Mouse (Mus musculus) adrenal gland, postnatal 4 days (tissue): Measurements from ENCODE around the gene Tas2r135. TPM values are rescaled to one million over a fixed set of nuclear protein-coding genes. Genes with fewer than 3 reads are reported as not detected.

Experiments
- DNase-seq, 2 experiments: peaks; one replicate each; pipeline ENCODE4 v3.0.0; 2021 to 2022; ENCODE audit warnings: low spot score in 2 of 2, mixed read lengths in 2 of 2
- long read RNA-seq, 2 experiments: library from polyadenylated mRNA; stranded (forward); transcript quantifications; one replicate each; pipeline ENCODE4 v2.0.0; 2021
- total RNA-seq, 2 experiments: library from RNA; stranded (reverse); gene quantifications; 2 replicates each; pipeline ENCODE4 v1.2.3; 2021

Tas2r135 gene
- total RNA-seq = 1 to 10 TPM; 1.2 to 1.8 TPM
- long read RNA-seq, experiment 1 = 0 reads
- long read RNA-seq, experiment 2, partial matches to known transcripts = 3 of 11 reads
- long read RNA-seq, experiment 2, other reads (novel, unspliced or antisense) = 8 of 11 reads

DNA sequence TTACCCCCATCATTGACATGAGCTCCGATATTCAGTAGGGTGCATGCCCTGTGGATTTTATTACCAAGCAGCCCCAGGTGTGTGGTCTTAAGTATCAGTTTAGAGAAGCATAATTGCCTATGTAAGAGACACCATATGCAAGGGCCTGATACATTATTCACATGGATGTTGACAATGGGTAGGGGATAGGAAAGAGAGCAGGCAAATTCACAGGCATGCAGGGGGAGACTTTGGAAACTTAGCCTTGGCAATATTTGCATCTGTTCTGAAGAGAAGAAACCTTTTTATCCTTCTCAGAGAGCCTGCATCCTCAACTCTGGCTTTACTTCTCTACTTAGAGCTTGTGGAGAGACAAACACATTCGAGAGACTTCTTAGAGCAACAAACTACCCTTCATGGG is at the start of gene Tas2r135:
TSS of gene Tas2r135 (plus strand) at position 301 of the 400 bp plus-strand sequence.
- DNase-seq = no peak

DNA sequence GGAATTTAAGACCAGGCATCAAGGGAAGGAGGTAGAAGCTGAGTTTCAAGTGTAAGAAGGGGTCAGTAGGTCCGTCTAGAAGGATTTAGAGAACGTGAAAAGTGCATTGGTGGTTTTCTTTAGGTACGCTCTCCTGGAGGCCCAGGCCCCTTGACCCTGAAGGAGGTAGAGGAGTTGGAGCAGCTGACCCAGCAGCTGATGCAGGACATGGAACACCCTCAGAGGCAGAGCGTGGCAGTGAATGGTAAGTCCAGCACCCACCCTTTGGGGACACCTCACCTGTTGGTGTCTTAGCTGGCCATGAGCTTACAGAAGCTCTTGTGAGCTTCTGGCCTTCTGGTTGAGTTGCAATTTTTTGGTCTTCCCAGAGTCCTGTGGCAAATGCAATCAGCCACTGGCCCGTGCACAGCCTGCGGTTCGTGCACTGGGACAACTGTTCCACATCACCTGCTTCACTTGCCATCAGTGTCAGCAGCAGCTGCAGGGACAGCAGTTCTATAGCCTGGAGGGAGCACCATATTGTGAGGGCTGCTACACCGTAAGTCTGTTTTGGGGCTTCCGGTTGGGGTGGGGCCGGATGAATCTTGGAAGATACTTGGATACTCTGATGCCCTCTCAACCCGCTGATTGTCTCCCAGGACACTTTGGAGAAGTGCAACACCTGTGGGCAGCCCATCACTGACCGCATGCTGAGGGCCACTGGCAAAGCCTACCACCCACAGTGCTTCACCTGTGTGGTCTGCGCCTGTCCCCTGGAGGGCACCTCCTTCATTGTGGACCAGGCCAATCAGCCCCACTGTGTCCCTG is 49.2 kb upstream of the Tas2r135 start:
- no peak for DNase-seq

DNA sequence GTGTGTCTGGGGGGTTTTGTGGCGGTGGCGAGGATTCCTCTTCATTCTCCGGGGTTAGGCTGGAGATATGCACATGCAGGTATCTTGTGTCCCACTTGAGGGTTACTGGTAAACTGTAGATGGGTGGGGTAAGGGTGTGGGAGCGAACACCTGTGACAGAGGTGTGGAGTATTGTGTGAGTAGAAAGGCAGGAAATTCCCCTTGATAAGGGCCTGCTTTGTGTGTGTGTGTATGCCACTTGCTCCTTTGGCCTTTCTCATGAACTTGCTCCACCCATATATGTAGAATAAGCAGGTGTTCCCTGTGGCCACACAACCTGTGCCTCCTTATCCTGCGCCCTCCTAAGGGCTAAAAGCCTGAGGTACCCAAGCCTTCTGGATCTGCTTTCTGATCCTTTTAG is 48.3 kb upstream of the Tas2r135 start:
- DNase-seq = no peak

DNA sequence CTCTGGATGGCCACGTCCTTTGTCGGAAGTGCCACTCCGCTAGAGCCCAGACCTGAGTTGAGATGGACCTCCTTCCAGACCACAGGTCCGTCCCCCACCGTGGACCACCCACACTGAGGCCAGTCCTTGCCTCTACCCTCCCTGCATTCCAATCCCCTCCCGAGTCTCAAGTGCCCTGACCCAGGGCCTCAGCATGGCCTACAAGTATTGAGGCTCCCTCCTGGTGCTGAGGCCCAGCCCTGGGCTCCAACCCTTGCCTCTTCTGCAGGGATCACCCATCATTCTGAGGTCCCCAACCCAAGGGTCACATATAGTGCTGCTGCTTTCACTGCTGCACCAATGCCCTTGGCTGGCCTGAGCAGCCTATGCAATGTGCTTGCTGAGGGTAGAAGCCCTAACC is 47.3 kb upstream of the Tas2r135 start:
- no peak for DNase-seq

DNA sequence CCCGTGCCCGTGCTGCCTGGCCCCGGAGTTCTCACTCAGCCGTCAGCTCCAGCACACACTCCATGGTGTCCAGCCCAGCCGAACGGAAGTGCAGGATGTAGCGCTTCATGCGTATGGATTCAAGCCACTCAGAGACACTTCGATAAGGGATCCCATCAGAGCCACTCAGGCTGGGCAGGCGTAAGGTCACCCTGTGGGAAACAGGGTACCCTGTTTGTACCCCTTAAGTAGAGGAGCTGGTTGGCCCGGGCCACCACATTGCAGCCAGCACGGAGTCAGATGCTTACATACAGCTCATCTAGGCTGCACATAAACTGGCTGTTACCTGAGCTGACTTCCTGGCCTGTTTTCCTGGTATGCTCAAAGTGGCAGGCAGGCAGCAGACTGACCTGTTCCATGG is 46.3 kb upstream of the Tas2r135 start:
- no peak for DNase-seq

DNA sequence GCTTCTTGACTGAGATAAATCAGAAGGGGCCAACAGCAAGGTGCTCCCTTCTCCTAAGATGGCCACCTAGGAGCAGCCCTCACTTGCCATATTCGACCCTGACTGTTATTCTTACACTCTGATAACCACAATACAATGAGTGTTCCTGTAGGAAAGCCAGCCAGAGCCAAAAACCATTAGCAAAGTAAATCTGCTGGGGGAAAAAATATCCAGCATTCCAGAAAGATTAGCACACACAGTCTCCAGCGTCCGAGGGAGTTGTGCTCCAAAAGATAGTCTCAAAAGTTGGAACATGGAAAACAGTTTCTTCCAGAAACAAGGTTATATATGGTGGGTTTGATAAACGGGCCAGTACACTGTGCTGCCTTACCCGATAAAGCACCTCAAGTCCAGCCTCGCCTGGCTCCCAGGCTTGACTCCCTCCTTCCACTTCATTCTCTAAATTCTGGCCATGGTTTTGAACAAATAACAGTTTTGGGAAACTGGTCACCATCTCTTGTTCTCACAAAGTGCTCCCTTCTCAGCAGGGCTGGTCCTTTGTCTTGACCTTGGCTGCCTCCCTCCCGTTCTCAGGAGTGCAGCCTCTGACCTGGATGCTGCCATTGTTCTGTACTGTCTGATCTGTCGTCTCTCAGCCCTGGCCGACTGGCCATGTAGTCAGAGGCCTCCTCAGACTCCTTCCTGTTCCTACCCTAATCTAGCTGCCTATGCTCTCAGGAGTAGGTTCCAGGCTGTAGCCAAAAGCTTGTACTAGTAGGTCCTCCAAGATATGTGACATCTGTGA is 45.7 kb upstream of the Tas2r135 start:
- no peak for DNase-seq

DNA sequence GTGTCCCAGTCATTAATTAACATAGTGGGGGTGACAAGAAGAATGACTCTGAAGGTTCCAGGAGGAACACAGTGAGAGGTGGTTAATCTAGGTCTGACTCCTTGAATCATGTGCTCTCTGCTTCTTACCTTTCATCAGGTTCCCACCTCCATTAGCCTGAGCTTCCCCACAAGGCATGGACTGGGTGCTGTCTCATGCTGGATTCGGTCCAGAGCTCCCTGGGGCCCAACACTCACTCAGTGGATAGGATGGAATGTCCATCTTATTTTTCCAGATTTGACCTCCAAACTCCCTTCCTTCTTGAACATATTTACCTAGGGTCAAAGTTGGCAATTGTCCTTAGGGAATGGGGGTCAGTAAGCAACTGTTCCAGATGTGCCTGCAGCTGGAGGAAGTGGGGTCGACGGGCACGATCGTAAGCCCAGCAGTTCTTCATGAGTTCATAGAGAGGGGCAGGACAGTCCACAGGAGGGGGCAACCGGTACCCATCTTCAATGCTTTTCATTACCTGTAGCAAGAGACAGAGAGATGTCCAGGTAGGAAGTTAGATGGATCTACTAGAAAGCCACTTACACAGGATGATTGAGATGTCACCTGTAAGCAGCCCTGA is 44.9 kb upstream of the Tas2r135 start:
- no peak for DNase-seq

DNA sequence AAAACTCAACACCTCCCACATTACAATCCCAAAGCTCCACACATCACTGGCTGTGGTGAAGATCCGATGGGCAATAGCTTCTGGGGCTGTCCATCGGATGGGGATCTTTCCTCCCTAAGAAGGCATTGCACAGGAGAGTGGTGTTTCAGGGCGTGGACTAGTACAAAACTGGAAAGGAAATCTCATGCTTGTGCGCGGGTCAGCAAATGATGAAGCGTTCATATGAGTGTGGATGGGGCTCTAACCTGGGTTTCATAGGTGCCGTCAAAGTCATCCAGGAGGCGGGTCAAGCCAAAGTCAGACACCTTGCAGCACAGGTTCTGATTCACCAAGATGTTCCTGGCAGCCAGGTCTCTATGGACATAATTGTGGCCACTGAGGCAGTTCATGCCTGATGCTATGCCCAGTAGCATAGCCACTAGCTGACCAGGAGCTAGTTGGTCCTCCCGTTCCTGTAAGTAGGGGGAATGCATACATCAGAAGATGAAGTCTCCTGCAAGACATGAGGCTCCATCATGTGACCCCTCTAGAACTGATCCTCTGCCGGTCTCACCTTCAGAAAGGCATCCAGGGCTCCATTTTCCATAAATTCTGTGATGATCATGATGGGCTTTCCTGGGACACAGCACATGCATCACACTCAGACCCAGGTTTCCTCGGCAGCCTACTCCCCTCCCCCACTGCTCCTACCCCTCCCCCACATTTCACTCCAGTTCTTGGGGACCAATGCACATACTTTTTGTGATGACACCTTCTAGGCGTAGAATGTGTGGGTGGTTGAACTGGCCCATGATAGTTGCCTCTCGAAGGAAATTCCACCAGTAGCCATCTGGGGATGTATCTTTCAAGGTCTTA is 44.0 kb upstream of the Tas2r135 start:
- no peak for DNase-seq

DNA sequence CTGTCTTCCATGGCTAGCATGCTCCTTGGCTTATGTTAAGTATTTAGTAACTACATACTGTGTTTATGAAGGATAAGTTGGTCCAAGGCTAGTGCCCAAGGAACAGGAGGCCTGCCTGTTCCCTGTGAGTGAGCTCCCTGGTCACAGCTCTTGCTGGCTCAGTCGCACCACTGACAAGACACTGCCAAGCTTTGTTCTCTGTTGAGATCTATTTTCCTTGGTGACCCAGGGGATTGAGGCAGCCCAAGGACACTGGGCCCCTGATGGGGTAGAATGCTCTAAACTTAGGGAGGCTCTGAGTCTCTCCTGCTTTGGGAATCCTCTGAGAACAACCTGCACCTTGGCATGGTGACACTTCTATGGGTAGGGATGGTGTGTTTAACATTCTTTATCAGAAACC is 43.2 kb upstream of the Tas2r135 start:
- DNase-seq = no peak

DNA sequence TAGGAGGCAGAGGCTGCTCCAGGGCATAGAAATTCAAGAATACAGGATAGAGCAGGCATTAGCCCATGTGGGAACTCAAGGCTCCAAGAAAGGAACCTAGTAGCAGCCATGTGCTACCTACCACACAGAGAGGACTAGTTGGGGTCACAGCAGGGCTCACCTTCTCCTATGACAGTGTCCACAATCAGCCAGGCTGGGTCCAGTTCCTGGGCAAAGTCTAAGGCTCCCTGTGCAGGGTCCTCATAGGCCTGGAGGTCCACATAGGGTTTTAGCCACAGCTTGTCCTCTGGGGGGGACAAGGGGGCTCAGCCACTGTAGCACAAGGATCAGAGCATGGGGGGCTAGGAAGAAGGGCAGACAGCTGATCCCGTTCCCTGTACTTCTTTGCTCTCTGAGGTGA is 42.7 kb upstream of the Tas2r135 start:
- no peak for DNase-seq

DNA sequence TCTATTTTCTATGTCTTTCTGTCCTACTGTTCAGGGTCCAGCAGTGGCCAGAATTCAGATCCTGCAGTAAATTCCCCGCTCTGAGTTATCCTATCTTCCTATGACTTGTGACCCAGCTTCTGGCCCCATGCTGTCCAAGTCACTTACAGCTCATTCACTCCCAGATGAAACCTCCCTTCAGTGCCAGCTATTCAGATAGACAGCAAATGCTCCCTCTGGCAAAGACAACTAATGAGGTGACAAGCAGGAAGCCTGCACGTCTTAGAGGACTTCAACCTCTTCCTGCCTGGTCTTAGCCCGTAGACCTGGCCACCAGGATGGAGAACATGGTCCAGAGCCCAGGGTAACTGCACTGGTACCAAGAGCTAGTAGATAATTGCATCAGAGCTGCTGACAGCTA is 42.3 kb upstream of the Tas2r135 start:
- no peak for DNase-seq

DNA sequence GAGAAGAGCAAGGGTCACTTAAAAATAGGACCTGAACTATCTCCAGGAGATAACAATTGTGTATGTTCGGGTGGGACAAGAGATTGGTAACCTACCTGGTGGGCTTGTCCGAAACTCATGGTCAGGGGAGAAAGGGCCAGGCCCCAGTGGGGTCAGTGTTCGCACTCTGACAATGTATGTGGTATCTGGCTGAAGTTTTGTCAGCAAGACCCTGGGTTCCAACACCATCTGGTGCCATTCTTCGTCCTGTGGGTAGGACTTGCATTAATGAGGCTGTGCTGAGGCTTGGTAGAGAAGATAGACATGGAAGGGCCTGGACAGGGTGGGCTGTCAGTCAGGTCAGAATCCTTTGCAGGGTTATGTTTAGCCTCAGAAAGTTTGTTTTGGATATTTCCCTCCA is 41.2 kb upstream of the Tas2r135 start:
- DNase-seq = no peak

DNA sequence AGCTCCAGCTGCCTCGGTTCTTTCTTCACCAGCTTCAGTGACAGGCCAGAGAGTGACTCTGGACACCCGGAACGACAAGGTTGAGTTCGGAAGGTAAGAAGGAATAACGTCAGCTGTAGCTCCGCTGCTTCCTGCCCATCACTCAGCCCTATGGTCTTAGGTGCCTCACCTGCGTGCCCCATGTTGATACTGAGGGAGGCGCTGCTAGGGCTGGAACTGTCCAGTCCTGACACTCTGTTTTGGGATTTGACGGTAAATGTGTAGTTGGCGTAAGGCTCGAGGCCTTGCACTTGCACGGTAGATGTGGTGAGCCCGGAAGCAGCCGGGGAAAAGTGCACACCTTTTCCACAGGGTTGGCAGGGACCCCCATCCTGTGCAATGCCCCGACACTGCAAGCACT is 40.6 kb upstream of the Tas2r135 start:
- DNase-seq = no peak

DNA sequence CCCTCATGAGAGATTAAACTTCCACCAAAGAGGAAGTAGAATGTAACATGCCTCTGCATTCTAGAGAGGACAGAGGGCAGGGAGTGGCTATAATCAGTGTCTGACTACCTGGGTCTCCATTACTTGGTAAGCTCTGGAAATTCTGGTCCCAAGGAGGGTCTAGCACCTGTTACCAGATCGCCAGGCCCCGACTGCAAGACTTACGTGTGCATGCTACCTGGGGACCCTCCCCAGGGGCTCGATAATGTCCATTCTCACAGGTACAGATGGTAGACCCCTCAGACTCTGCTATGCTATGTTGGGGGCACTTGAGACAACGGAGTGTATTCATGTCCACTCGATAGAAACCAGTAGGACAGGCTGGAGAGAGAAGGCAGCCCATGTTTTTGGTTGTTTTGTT is 40.0 kb upstream of the Tas2r135 start:
- DNase-seq = no peak

DNA sequence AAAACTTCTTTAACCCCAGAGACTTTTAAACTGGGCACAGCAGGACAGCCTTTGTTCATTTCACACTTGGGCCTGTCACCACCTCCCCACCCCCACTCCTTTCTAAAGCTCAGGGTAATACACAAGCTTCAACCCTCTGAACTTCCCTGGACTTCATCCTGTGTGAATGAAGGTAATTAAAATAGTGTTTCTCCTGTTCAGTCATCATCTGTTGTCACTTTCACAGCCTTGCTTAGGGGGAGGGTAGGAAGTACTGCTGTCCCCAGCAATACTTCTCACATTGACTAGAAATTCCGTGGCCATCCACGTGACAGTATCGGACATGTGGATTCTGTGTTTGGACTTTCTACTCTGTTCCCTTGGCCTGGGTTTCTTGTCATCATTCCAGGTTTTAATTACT is 35.4 kb upstream of the Tas2r135 start:
- DNase-seq = no peak

DNA sequence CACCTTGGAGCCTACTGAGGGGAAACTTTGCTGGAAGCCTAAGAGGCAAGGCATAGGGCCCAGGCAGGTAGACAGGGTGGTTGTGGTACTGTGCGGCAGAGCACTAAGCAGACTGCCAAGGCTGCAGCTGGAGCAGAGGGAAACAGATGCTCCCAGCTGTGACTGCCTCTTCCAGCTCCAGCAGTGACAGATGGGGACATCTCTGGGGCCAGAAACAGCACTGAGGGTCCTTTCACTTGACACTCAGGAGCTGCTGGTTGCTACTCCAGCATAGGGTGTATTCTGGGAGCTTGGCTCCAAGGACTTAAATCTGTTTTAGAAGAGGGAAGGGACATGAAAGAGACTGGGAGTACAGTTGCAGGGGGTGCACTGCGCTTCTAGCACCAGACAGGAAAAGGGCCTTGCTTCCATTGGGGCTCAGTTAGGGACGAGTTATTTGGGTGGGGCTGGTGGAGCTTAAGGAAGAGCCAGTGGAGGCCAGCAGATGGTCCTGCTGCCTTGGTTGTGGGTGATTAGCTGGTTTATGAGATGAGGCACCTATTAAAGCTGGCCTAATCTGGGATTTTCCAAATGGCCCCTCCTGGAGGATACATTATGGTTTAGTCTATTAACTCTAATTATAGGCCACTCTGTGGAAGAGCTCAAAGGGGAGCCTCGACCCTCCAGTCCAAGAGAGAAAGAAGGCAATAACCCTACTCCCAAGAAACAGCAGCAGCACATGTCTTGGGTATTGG is 34.4 kb upstream of the Tas2r135 start:
- DNase-seq = no peak

DNA sequence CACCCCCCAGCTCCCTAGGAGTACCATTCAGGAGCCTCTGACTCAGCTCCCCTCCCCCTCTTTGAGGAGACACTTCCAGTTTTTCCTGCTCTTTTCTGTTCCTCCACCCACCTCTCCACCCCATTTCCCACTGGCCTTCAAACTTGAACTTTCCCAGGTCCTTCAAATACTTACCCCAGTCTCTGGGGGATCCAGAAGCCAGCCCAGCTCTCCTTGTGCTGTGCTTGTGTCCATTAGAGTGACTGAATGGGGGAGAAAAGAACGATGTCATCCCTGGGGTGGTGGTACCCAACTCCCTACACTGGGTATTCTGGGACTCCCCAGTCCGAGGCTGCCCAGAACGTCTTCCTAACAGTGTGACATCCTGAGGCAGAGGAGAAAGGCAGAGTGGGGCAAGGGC is 33.2 kb upstream of the Tas2r135 start:
- no peak for DNase-seq

DNA sequence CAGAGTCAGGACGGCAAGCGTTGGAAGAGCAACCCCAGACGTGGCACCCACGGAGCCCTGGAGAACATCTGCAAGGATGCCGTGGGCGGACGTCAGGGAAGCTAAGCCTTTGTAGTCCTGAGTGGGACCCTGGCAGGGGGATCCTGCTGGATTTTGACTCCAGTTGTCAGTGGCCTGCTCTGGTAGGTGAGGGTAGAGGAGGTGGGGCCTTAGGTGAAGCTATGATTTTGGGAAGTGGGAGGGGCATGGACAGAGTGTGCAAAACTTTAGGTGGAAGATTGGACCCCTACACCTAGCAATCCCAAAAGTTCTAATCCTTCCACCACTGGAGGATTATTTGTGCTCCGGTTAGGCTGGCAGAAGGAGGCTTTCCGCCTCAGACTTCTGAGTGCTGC is 32.8 kb upstream of the Tas2r135 start:
- DNase-seq = no peak

DNA sequence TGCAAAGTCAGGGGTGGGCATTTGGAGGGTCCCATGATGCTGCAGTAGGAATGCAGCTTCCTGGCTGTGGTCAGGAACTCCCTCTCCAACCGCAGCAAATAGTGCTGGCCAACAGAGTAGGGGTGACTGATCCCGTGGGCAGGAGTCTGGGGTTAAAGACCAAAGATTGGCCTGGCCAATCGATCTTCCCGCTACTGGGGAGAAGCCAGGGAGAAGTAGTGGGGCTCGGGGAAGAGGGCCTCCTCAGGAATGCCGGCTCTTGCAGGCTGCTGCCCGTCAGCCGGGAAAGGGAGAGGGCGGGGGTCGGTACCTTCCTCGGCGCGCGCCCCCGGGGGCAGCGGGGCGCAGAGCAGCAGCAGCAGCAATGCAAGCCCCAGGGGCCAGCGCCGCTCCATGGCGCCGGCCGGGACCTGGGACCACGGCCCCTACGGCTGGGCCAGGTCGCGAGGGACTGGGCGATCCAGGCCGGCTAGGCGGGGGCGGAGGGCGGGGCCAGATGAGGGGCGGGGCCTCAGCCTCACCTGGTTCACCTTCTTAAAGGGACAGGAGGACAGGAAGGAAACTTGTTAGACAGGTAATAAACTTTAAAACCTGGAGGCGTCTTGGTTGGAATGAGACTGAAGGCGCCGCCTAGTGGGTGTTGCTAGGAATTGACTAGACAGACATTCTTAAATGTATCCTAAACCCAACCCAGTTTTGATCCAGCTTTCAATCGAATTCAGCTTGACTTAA is 32.3 kb upstream of the Tas2r135 start, which contains the start of gene Epha1:
TSS of gene Epha1 (minus strand) at position 453 of the 732 bp plus-strand sequence.
- DNase-seq = no peak
